Mouse (Mus musculus) neural tube, postnatal 0 days (tissue): ENCODE data around the gene Mme. TPM values are rescaled to one million over a fixed set of nuclear protein-coding genes. Genes with fewer than 3 reads are reported as not detected.

Experiments
- polyA plus RNA-seq: library from polyadenylated mRNA; unstranded; fragments of >200 nt; fragmentation: Nextera tagmentation; extraction: Ambion mirVana; gene quantifications from 2 replicates; pipeline ENCODE4 v1.2.1, GENCODE M21; 2015

Mme gene
- polyA plus RNA-seq, result 4.8 and 5.2 TPM in 2 replicates

DNA sequence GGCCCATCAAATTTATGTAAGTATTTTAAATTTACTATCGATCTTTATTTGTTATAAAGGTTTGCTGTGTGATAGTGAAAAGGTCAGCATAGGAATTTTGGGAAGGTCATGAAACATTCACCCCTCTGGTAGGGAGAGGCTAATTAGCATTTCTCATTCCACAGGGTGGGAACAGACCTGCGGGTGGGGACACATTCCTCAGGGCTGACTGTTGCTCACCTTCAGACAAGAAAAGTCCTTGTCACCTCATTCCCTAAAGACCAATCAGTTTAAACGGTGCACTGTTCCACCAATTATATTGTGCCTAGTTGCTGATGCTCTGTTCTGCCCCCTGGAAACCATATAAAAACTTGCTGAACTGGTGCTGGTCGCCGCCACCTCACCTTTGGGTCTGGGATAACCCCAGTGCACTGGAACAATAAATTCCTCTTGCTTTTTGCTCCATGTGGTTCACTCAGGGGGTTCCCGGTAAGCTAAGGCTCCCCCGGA lies at the start of gene Mme:
TSS of gene Mme (plus strand) at position 439 of the 489 bp plus-strand sequence.

Other genes starting within 250 kb of the Mme start
- gene Gm34302, start 242.3 kb downstream of the Mme start, polyA plus RNA-seq, result not detected in 2 replicates